Mouse (Mus musculus): ENCODE data around the gene Zfp94. TPM values are rescaled to one million over a fixed set of nuclear protein-coding genes. Genes with fewer than 3 reads are reported as not detected.

Gene Zfp94
- polyA plus RNA-seq, 1 experiment from 2014 or later = 19.2 TPM

DNA sequence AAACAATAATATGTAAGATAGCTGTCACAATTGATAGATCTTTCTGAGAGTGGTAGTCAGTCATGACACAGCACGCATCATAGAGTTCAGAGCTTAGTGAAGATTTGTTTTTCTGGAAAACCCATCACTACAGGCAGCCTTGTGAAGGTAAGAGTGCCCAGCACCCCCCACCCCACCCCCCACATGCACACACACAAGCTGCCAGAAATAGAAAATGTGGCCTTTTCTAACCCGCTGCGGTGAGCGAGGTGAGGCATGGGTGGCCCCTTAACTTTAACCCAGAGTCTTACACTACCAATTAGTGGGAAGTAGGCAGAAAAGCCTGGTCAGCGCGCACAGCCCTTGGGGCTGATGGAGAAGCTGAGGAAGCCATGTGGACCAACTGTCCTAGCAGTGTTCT, 45.3 kb downstream of the Zfp94 start:
- Histone ChIP-seq H3K27ac (replicated peaks; ENCODE audit: low read depth, low read length) (no peak overlapping the region), H3K4me3 (replicated peaks; ENCODE audit: low read depth, low read length) (no peak overlapping the region), H3K36me3 (ENCODE audit: control insufficient read depth, insufficient read depth, low read length) (peaks cover 10% of the 10 kb centered on the region), H3K4me1 (ENCODE audit: control insufficient read depth, insufficient read depth, low read length) (peaks cover 3% of the 10 kb centered on the region; the same call in 1 of the 2 replicates), H3K27me3 (ENCODE audit: control insufficient read depth, insufficient read depth, low read length) (no peaks in the 10 kb centered on the region), H3K4me2 (ENCODE audit: low read length) (peak overlapping the region; percentile 78), H3K9me3 (ENCODE audit: control insufficient read depth, low read length) (no peaks in the 10 kb centered on the region), H3K9ac (replicated peaks; ENCODE audit: low read length) (no peak overlapping the region)
- DNase-seq (no peak), ATAC-seq (ENCODE audit: low FRiP score, low TSS enrichment) (no peak)
- 97% methylated on average over 6 of the region's 6 CpGs for WGBS

- H3K4me3 ChIP-seq (replicated peaks; ENCODE audit: low read depth, low read length) = peak within 1 kb of the TSS; percentile 61
- no peaks in the 10 kb centered on the region for H3K9me3 ChIP-seq (ENCODE audit: control insufficient read depth, low read length)
- ATAC-seq (ENCODE audit: low FRiP score, low TSS enrichment) (peak; percentile 92), DNase-seq (peak; percentile 96)
- H3K4me1 ChIP-seq (ENCODE audit: control insufficient read depth, insufficient read depth, low read length) = peaks cover 3% of the 10 kb centered on the region; the same call in 1 of the 2 replicates
- peaks cover 10% of the 10 kb centered on the region for H3K36me3 ChIP-seq (ENCODE audit: control insufficient read depth, insufficient read depth, low read length)
- H3K27me3 ChIP-seq (ENCODE audit: control insufficient read depth, insufficient read depth, low read length) = no peaks in the 10 kb centered on the region
- H3K27ac ChIP-seq (replicated peaks; ENCODE audit: low read depth, low read length) = peak within 1 kb of the TSS; percentile 83
- 0% methylated on average over 12 of the region's 12 CpGs for WGBS
- H3K9ac ChIP-seq (replicated peaks; ENCODE audit: low read length) = peak within 1 kb of the TSS; percentile 68; the same call in 1 of the 2 replicates
- H3K4me2 ChIP-seq (ENCODE audit: low read length) = peak within 1 kb of the TSS; percentile 78
These were observed 46.2 kb downstream of the Zfp94 start, which contains the start of gene Zfp93 for GRCm38 (mm10) chr7:24270288-24270672. Zfp93 (plus strand) TSS chr7:24270420.

DNA sequence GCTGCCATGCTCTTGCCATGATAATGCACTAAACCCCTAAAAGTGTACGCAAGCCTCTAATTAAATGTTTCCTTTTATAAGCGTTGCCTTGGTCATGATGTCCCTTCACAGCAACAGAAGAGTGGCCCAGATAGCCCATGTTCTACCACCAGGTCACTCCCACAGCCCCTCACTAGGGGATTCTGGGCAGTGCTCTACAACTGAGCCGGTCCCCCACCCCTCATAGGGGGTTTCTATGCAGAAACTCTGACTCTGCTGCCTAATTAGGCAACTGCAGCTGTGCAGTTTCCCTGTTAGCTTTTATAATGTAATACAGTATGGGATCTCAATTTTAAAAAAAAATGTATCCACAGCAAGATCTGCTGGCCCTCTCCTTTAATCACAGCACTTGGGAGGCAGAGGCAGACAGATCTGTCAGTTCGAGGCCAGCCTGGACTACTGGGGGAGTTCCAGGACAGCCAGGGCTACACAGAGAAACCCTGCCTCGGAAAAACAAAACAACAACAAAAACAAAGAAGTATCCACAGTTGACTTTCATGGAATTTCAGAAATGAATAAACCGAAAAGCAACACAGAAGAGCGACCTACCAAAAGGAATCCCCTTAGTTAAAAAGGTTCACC, 46.7 kb downstream of the Zfp94 start:
- ATAC-seq (ENCODE audit: low FRiP score, low TSS enrichment) = peak; percentile 62
- 36% methylated on average over 7 of the region's 7 CpGs for WGBS
- peaks cover 3% of the 10 kb centered on the region; the same call in 1 of the 2 replicates for H3K4me1 ChIP-seq (ENCODE audit: control insufficient read depth, insufficient read depth, low read length)
- H3K4me3 ChIP-seq (replicated peaks; ENCODE audit: low read depth, low read length) = peak overlapping the region; percentile 61
- peaks cover 5% of the 10 kb centered on the region for H3K36me3 ChIP-seq (ENCODE audit: control insufficient read depth, insufficient read depth, low read length)
- DNase-seq = no peak
- no peaks in the 10 kb centered on the region for H3K27me3 ChIP-seq (ENCODE audit: control insufficient read depth, insufficient read depth, low read length)
- peak overlapping the region; percentile 78 for H3K4me2 ChIP-seq (ENCODE audit: low read length)
- peak overlapping the region; percentile 68; the same call in 1 of the 2 replicates for H3K9ac ChIP-seq (replicated peaks; ENCODE audit: low read length)
- H3K9me3 ChIP-seq (ENCODE audit: control insufficient read depth, low read length) = no peaks in the 10 kb centered on the region
- H3K27ac ChIP-seq (replicated peaks; ENCODE audit: low read depth, low read length) = no peak overlapping the region

DNA sequence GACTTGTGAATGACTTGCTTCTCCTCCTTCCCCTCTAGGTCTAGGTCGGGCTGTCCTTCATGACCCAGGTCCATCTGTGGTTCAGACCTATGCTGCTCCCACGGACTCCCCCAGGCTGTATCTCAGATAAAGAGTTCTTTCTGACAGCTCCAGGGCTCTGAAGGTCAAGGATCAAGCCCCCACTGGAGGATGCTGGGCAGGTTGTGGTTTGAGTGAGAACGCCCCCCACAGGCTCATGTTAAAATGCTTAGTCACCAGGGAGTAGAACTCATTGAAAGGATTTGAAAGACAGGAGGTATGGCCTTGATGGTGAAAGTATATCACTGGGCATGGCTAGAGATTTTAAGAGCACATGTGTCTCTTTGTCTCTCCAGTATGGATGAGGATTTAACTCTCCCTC, 47.2 kb downstream of the Zfp94 start:
- Histone ChIP-seq H3K27ac (replicated peaks; ENCODE audit: low read depth, low read length) (no peak overlapping the region), H3K27me3 (ENCODE audit: control insufficient read depth, insufficient read depth, low read length) (no peaks in the 10 kb centered on the region), H3K4me3 (replicated peaks; ENCODE audit: low read depth, low read length) (no peak overlapping the region), H3K9me3 (ENCODE audit: control insufficient read depth, low read length) (no peaks in the 10 kb centered on the region), H3K9ac (replicated peaks; ENCODE audit: low read length) (no peak overlapping the region), H3K4me2 (ENCODE audit: low read length) (no peak overlapping the region), H3K4me1 (ENCODE audit: control insufficient read depth, insufficient read depth, low read length) (peaks cover 3% of the 10 kb centered on the region; the same call in 1 of the 2 replicates), H3K36me3 (ENCODE audit: control insufficient read depth, insufficient read depth, low read length) (0 out of 2 replicates have a peak, but pooled peaks cover 1% of the 10 kb centered on the region)
- WGBS = 81% methylated on average over 3 of the region's 3 CpGs
- DNase-seq = no peak
- 0 out of 2 replicates have a peak, but pooled peaks have one; percentile 5 for ATAC-seq (ENCODE audit: low FRiP score, low TSS enrichment)

DNA sequence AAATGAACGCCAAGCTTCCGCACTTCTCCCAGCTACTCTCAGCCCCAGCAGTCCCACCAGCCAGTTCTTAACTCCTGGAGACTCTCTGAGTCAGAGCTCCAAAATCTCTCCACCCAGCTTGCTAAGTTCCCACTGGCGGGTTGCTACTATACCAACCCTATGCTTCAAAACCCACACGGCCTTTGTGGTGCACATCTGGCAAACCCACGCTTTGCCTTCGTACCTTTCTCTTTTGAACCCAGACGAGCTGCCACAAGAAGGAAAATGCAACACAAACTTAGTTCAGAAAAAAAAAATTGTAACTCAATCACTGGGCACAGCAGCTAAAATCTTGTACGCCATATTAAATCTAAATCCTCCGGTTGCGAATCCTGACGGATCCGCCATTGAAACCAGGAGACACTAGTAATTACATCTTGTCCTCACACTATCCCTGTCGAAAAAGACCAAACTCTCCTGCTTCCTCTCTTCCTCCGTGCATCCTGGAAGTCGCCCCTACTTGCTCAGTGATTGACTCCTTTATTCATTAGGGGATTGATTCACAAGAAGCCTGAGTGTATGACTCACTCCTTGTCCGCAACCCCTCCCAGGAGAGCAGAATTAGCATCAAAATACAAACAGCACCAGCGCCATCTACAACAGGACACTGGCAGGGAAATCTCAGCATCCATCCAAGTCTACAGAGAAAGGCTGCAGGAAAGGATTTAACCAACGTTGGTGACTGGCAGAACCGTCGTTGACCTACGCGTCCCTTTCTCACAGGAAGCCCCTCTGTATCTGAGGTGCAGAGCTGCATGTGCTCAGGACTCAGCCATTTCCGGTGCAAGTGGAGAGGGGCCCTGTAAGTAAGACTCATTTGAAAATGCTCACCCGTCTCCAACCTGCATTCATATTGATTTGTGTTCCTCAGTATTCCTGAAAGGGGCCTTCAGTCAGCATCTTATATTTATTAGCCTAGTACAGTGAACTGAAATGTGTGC, 48.0 kb downstream of the Zfp94 start:
- H3K36me3 ChIP-seq (ENCODE audit: control insufficient read depth, insufficient read depth, low read length) = no peaks in the 10 kb centered on the region
- no peaks in the 10 kb centered on the region for H3K27me3 ChIP-seq (ENCODE audit: control insufficient read depth, insufficient read depth, low read length)
- peaks cover 3% of the 10 kb centered on the region; the same call in 1 of the 2 replicates for H3K4me1 ChIP-seq (ENCODE audit: control insufficient read depth, insufficient read depth, low read length)
- ATAC-seq (ENCODE audit: low FRiP score, low TSS enrichment) (no peak), DNase-seq (no peak)
- no peaks in the 10 kb centered on the region for H3K9me3 ChIP-seq (ENCODE audit: control insufficient read depth, low read length)
- H3K4me2 ChIP-seq (ENCODE audit: low read length) = no peak overlapping the region
- no peak overlapping the region for H3K27ac ChIP-seq (replicated peaks; ENCODE audit: low read depth, low read length)
- H3K9ac ChIP-seq (replicated peaks; ENCODE audit: low read length) = no peak overlapping the region
- 64% methylated on average over 24 of the region's 24 CpGs for WGBS
- no peak overlapping the region for H3K4me3 ChIP-seq (replicated peaks; ENCODE audit: low read depth, low read length)

DNA sequence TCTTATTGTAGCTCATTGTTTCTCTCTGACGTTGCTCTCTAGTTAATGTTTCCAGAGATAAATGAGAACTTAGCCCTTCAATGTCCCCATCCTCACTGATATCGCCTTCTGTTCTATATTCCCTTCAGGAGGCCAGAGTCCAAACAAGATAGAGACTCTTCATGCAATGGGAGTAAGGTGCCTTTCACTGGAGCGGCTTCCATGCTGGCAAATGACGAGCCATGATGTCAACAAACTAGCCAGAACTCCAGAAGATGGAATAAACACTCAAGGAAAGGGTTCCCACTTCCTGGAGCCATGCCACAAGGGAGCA, 56.5 kb downstream of the Zfp94 start:
- Histone ChIP-seq H3K4me2 (ENCODE audit: low read length) (no peak overlapping the region), H3K9ac (replicated peaks; ENCODE audit: low read length) (no peak overlapping the region), H3K27ac (replicated peaks; ENCODE audit: low read depth, low read length) (no peak overlapping the region), H3K4me1 (ENCODE audit: control insufficient read depth, insufficient read depth, low read length) (peaks cover 6% of the 10 kb centered on the region), H3K36me3 (ENCODE audit: control insufficient read depth, insufficient read depth, low read length) (peaks cover 18% of the 10 kb centered on the region), H3K9me3 (ENCODE audit: control insufficient read depth, low read length) (no peaks in the 10 kb centered on the region), H3K27me3 (ENCODE audit: control insufficient read depth, insufficient read depth, low read length) (no peaks in the 10 kb centered on the region), H3K4me3 (replicated peaks; ENCODE audit: low read depth, low read length) (no peak overlapping the region)
- WGBS = 93% methylated on average over 4 of the region's 4 CpGs
- ATAC-seq (ENCODE audit: low FRiP score, low TSS enrichment) (no peak), DNase-seq (no peak)

GRCm38 (mm10) chr7:24259306-24259999, 57.0 kb downstream of the Zfp94 start:
- H3K4me3 ChIP-seq (replicated peaks; ENCODE audit: low read depth, low read length) = no peak overlapping the region
- peaks cover 18% of the 10 kb centered on the region for H3K36me3 ChIP-seq (ENCODE audit: control insufficient read depth, insufficient read depth, low read length)
- no peak overlapping the region for H3K27ac ChIP-seq (replicated peaks; ENCODE audit: low read depth, low read length)
- 91% methylated on average over 13 of the region's 13 CpGs for WGBS
- DNase-seq = no peak
- H3K9ac ChIP-seq (replicated peaks; ENCODE audit: low read length) = no peak overlapping the region
- no peak for ATAC-seq (ENCODE audit: low FRiP score, low TSS enrichment)
- no peaks in the 10 kb centered on the region for H3K27me3 ChIP-seq (ENCODE audit: control insufficient read depth, insufficient read depth, low read length)
- no peaks in the 10 kb centered on the region for H3K9me3 ChIP-seq (ENCODE audit: control insufficient read depth, low read length)
- no peak overlapping the region for H3K4me2 ChIP-seq (ENCODE audit: low read length)
- peaks cover 8% of the 10 kb centered on the region for H3K4me1 ChIP-seq (ENCODE audit: control insufficient read depth, insufficient read depth, low read length)

GRCm38 (mm10) chr7:24254633-24255474, 61.6 kb downstream of the Zfp94 start, which contains the start of gene Zfp108:
Zfp108 (plus strand) TSS chr7:24254794.
- Histone ChIP-seq H3K4me2 (ENCODE audit: low read length) (peak within 1 kb of the TSS; percentile 71), H3K36me3 (ENCODE audit: control insufficient read depth, insufficient read depth, low read length) (peaks cover under 1% of the 10 kb centered on the region; the same call in 1 of the 2 replicates), H3K27me3 (ENCODE audit: control insufficient read depth, insufficient read depth, low read length) (no peaks in the 10 kb centered on the region), H3K4me3 (replicated peaks; ENCODE audit: low read depth, low read length) (peak within 1 kb of the TSS; percentile 46), H3K9ac (replicated peaks; ENCODE audit: low read length) (peak within 1 kb of the TSS; percentile 57), H3K9me3 (ENCODE audit: control insufficient read depth, low read length) (no peaks in the 10 kb centered on the region), H3K27ac (replicated peaks; ENCODE audit: low read depth, low read length) (no peak within 1 kb of the TSS; the same call in 1 of the 2 replicates), H3K4me1 (ENCODE audit: control insufficient read depth, insufficient read depth, low read length) (peaks cover 8% of the 10 kb centered on the region)
- 17% methylated on average over 21 of the region's 21 CpGs for WGBS
- peak; percentile 95 for DNase-seq
- ATAC-seq (ENCODE audit: low FRiP score, low TSS enrichment) = peak; percentile 91

Data from midbrain, embryonic 14.5 days (tissue).